ENCODE assay signal across 9 mouse cellular contexts in genomic region chr5:136714232-136714875, GRCm38 (mm10). TPM values are rescaled to one million over a fixed set of nuclear protein-coding genes. Genes with fewer than 3 reads are reported as not detected.
DNase-seq lines count a peak whose midpoint lies in the region; ATAC-seq lines count a peak whose summit lies in the region.
"Had no signal": no experiment of that assay in that cellular context is flagged by ENCODE, and none has a peak within 500 bp of the region (broad histone marks: within the 10 kb centered on the region; RNA-seq: fewer than 3 reads in every experiment).

No protein-coding gene starts in this region.

- H3K9ac ChIP-seq in forebrain, embryonic 13.5 days: no peak overlapping the region

- WGBS in forebrain, embryonic 13.5 days: 18% methylated on average over 32 of the region's 32 CpGs

- H3K36me3 ChIP-seq in forebrain, embryonic 13.5 days (ENCODE audit: poor library complexity, severe bottlenecking): no peaks in the 10 kb centered on the region

- peak overlapping the region; percentile 47 for H3K4me2 ChIP-seq in forebrain, embryonic 13.5 days

- no peaks in the 10 kb centered on the region for H3K9me3 ChIP-seq in forebrain, embryonic 13.5 days (replicated peaks)

- peaks cover 14% of the 10 kb centered on the region for H3K27me3 ChIP-seq in forebrain, embryonic 13.5 days

- peak; percentile 34 for DNase-seq in kidney, postnatal 10 days
- no peak for DNase-seq in kidney, postnatal 36 days
- DNase-seq in cerebellum, adult 18-20 months: peak; percentile 32 to 55
- peak; percentile 15 for DNase-seq in lung, postnatal 10 days
- DNase-seq in frontal cortex, postnatal 10 days (ENCODE audit: low spot score in 2 of 2): no peak
- no peak for DNase-seq in urinary bladder, adult 18-20 months (ENCODE audit: low spot score in 2 of 2)
- DNase-seq in ovary, postnatal 14 days (ENCODE audit: low spot score): no peak

- peak overlapping the region; percentile 16 for H3K4me3 ChIP-seq in forebrain, embryonic 13.5 days

- peaks cover 26% of the 10 kb centered on the region for H3K4me1 ChIP-seq in forebrain, embryonic 13.5 days

- no peak; the same call in 1 of the 2 replicates for ATAC-seq in forebrain, embryonic 13.5 days

- H3K27ac ChIP-seq in forebrain, embryonic 13.5 days: no peak overlapping the region

RNA-seq across cellular contexts. Expression of gene Myl10, which starts 21.4 kb away (rescaled TPM):
- polyA plus RNA-seq in forebrain, embryonic 13.5 days (2015; fragmentation: Nextera tagmentation; extraction: Ambion mirVana): not detected in 2 replicates
- polyA plus RNA-seq: liver, adult 2 months had no signal

Comparison
In these comparisons a context has a peak if more than half of its experiments do, and no peak if none do; other contexts are left out.
1. DNase-seq: peak in kidney, postnatal 10 days (single experiment), cerebellum, adult 18-20 months (2 of 2) and lung, postnatal 10 days (single experiment); none in kidney, postnatal 36 days (0 of 2), frontal cortex, postnatal 10 days (0 of 2), urinary bladder, adult 18-20 months (0 of 2) and ovary, postnatal 14 days (single experiment).